Mouse (Mus musculus) lung, postnatal 0 days (tissue): ENCODE results near the gene Zranb1. TPM values are rescaled to one million over a fixed set of nuclear protein-coding genes. Genes with fewer than 3 reads are reported as not detected.
A peak's percentile ranks its signal among the peaks of the same experiment; 100 is the strongest.

Experiments
- ATAC-seq: fragments of 200-750 bp; cut with Nextera tagmentation; 2 replicates; pipeline ENCODE4 v1.8.0; 2017; ENCODE audit warnings: moderate library complexity
- DNase-seq: peaks from one replicate; pipeline ENCODE4 v3.0.0-alpha.2; 2016; ENCODE audit warnings: low spot score
- H3K27ac ChIP-seq: fragments of 300-500 bp; sonication (generic); 2 replicates; pipeline ENCODE4 v1.5.1; 2014; ENCODE audit warnings: antibody characterized with exemption, mild to moderate bottlenecking, low read length, mixed read lengths
- H3K27me3 ChIP-seq: fragments of 300-500 bp; sonication (generic); replicated peaks from 2 replicates; pipeline ENCODE4 v1.6.1; 2014; ENCODE audit warnings: low read length, mixed read lengths; ENCODE audit not compliant: insufficient read depth
- H3K36me3 ChIP-seq: fragments of 300-500 bp; sonication (generic); 2 replicates; pipeline ENCODE4 v1.6.1; 2014; ENCODE audit warnings: low read length, mixed read lengths; ENCODE audit not compliant: insufficient read depth
- H3K4me1 ChIP-seq: fragments of 300-500 bp; sonication (generic); 2 replicates; pipeline ENCODE4 v1.6.1; 2014; ENCODE audit warnings: antibody characterized with exemption, low read depth, low read length, mixed read lengths; ENCODE audit not compliant: insufficient read depth
- H3K4me2 ChIP-seq: fragments of 300-500 bp; sonication (generic); replicated peaks from 2 replicates; pipeline ENCODE4 v1.6.1; 2014; ENCODE audit warnings: low read depth, mild to moderate bottlenecking, low read length, moderate library complexity, mixed read lengths
- H3K4me3 ChIP-seq: fragments of 300-500 bp; sonication (generic); 2 replicates; pipeline ENCODE4 v1.5.1; 2014; ENCODE audit warnings: low read depth, low read length
- H3K9ac ChIP-seq: fragments of 300-500 bp; sonication (generic); replicated peaks from 2 replicates; pipeline ENCODE4 v1.6.1; 2014; ENCODE audit warnings: low read depth, mild to moderate bottlenecking
- H3K9me3 ChIP-seq: fragments of 300-500 bp; sonication (generic); 2 replicates; pipeline ENCODE4 v1.6.1; 2016; ENCODE audit warnings: low read length, mixed read lengths
- CTCF ChIP-seq: IDR thresholded peaks from 2 replicates; pipeline ENCODE4 v1.5.1; 2016; ENCODE audit warnings: antibody characterized with exemption, mild to moderate bottlenecking
- EP300 ChIP-seq: IDR thresholded peaks from 2 replicates; pipeline ENCODE4 v1.6.1; 2016; ENCODE audit warnings: antibody characterized with exemption, mild to moderate bottlenecking, control low read depth
- WGBS: fragments of 180-500 bp; shearing (Covaris S2); extraction: QIAGEN DNeasy Blood & Tissue Kit; methylation state at CpG from one replicate; pipeline ENCODE4 v1.1.7; 2014; 5-methylcytosine and 5-hydroxymethylcytosine counted together
- polyA plus RNA-seq: library from polyadenylated mRNA; unstranded; fragments of >200 nt; fragmentation: Nextera tagmentation; extraction: Ambion mirVana; gene quantifications from 2 replicates; pipeline ENCODE4 v1.2.1, GENCODE M21; 2015

The Zranb1 gene
- polyA plus RNA-seq, 1 experiment from 2014 or later: 13.5 TPM

- no peaks in the 10 kb centered on the region for H3K27me3 ChIP-seq
- H3K4me2 ChIP-seq: no peak overlapping the region
- ATAC-seq (no peak), DNase-seq (peak; percentile 31)
- no peak overlapping the region for H3K9ac ChIP-seq
- H3K27ac ChIP-seq: no peak overlapping the region
- no peaks in the 10 kb centered on the region for H3K9me3 ChIP-seq
- H3K4me1 ChIP-seq: no peaks in the 10 kb centered on the region
- peaks cover 9% of the 10 kb centered on the region; the same call in 1 of the 2 replicates for H3K36me3 ChIP-seq
- 95% methylated on average over 2 of the region's 2 CpGs for WGBS
- no peak overlapping the region for H3K4me3 ChIP-seq
- TF ChIP-seq CTCF (peak; percentile 40), EP300 (no peak)
These were observed 41.1 kb downstream of the Zranb1 start for GRCm38 (mm10) chr7:132972079-132972478.

GRCm38 (mm10) chr7:132976079-132976478 is 45.1 kb downstream of the Zranb1 start:
- 83% methylated on average over 2 of the region's 2 CpGs for WGBS
- TF ChIP-seq EP300: no peak
- TF ChIP-seq CTCF: no peak
- DNase-seq: no peak
- Histone ChIP-seq H3K27ac (no peak overlapping the region), H3K4me3 (no peak overlapping the region), H3K27me3 (no peaks in the 10 kb centered on the region), H3K9me3 (no peaks in the 10 kb centered on the region), H3K36me3 (peaks cover 6% of the 10 kb centered on the region; the same call in 1 of the 2 replicates), H3K4me1 (no peaks in the 10 kb centered on the region), H3K4me2 (no peak overlapping the region), H3K9ac (no peak overlapping the region)
- no peak for ATAC-seq

- Histone ChIP-seq H3K9ac (no peak overlapping the region), H3K27me3 (no peaks in the 10 kb centered on the region), H3K27ac (no peak overlapping the region), H3K36me3 (peaks cover 6% of the 10 kb centered on the region; the same call in 1 of the 2 replicates), H3K4me3 (no peak overlapping the region), H3K4me1 (no peaks in the 10 kb centered on the region), H3K4me2 (no peak overlapping the region), H3K9me3 (no peaks in the 10 kb centered on the region)
- TF ChIP-seq EP300 (no peak), CTCF (no peak)
- DNase-seq: no peak
- 94% methylated on average over 2 of the region's 2 CpGs for WGBS
- no peak for ATAC-seq
These were observed 47.0 kb downstream of the Zranb1 start for GRCm38 (mm10) chr7:132977981-132978380.

GRCm38 (mm10) chr7:132982639-132983038 is 51.7 kb downstream of the Zranb1 start:
- WGBS: 38% methylated on average over 3 of the region's 3 CpGs
- DNase-seq (no peak), ATAC-seq (no peak)
- TF ChIP-seq CTCF: no peak
- no peak for TF ChIP-seq EP300
- Histone ChIP-seq H3K4me2 (no peak overlapping the region), H3K9me3 (no peaks in the 10 kb centered on the region), H3K27ac (no peak overlapping the region), H3K27me3 (no peaks in the 10 kb centered on the region), H3K4me1 (no peaks in the 10 kb centered on the region), H3K4me3 (no peak overlapping the region), H3K36me3 (peaks cover 16% of the 10 kb centered on the region; the same call in 1 of the 2 replicates), H3K9ac (no peak overlapping the region)

GRCm38 (mm10) chr7:132989839-132990238 is 58.9 kb downstream of the Zranb1 start:
- Histone ChIP-seq H3K36me3 (peaks cover 23% of the 10 kb centered on the region; the same call in 1 of the 2 replicates), H3K4me1 (no peaks in the 10 kb centered on the region), H3K4me3 (no peak overlapping the region), H3K27me3 (no peaks in the 10 kb centered on the region), H3K27ac (no peak overlapping the region), H3K9me3 (no peaks in the 10 kb centered on the region), H3K9ac (no peak overlapping the region), H3K4me2 (no peak overlapping the region)
- DNase-seq (peak; percentile 13), ATAC-seq (0 out of 2 replicates have a peak, but pooled peaks have one; percentile 14)
- 60% methylated on average over 5 of the region's 5 CpGs for WGBS
- TF ChIP-seq EP300: no peak
- no peak for TF ChIP-seq CTCF

- ATAC-seq: no peak
These were observed 60.4 kb downstream of the Zranb1 start for GRCm38 (mm10) chr7:132991240-132991900.

More at GRCm38 (mm10) chr7:132991240-132991900, 60.4 kb downstream of the Zranb1 start:
- H3K36me3 ChIP-seq: peaks cover 25% of the 10 kb centered on the region
- no peak for TF ChIP-seq EP300
- TF ChIP-seq CTCF: no peak
- 92% methylated on average over 14 of the region's 14 CpGs for WGBS
- no peaks in the 10 kb centered on the region for H3K27me3 ChIP-seq
- no peak overlapping the region for H3K4me2 ChIP-seq
- H3K9me3 ChIP-seq: no peaks in the 10 kb centered on the region
- H3K4me1 ChIP-seq: no peaks in the 10 kb centered on the region
- no peak overlapping the region for H3K9ac ChIP-seq
- no peak overlapping the region for H3K27ac ChIP-seq
- no peak for DNase-seq
- H3K4me3 ChIP-seq: no peak overlapping the region
